Mouse (Mus musculus) bone marrow macrophage, adult 2 months (primary cell): ENCODE measurements at regions not wholly inside any gene's neighbourhood (a gene's known extent, or its start where the extent isn't known, plus 50 kb on each side); places are given as distances from the start of the nearest gene placed in this dataset.

Experiments
- CTCF ChIP-seq: IDR thresholded peaks from 2 replicates; pipeline ENCODE4 v1.5.1; 2012; ENCODE audit warnings: low read depth, mild to moderate bottlenecking, low read length, moderate library complexity
- POLR2A ChIP-seq: IDR thresholded peaks from 2 replicates; pipeline ENCODE4 v1.6.1; 2012; ENCODE audit warnings: mild to moderate bottlenecking, low read depth, low read length, borderline replicate concordance

DNA sequence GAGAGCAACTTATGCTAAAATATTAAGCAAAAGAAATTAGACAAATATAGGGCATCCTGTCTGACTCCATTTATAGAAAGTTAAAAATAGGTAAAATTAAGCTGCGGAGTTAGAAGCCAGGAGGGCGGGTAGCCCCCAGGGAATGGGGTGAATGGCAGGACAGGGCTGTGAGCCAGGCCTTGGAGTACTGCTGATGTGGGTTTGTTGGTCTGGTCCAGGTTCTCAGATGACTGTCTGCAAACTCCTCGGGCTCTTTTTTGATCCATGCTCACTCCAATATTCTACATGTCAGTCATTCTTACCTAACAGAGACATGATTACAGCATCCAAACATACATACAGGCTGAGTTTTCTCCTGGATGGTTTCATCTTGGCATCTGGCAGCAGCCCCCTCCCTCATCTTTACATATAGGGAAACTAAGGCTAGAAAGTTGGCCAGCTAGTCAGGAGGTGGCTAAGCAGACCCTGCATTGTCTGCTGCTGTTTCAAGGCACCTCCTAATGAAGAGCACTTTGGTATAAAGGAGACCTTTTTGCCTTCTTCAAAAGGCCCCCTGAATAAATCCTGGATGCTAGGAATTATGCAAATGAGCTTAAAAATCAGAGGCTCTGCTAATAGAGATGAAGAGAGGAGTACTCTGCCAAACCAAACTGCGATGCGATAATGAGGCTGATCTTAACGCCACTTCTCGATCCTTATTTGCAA is 354.4 kb downstream of the Xylt1 start:
- TF ChIP-seq CTCF (no peak), POLR2A (no peak)
